Mouse (Mus musculus) spleen, adult 2 months (tissue): ENCODE data around the gene Thsd4.

Experiments used
- CTCF ChIP-seq: fragments of 200-500 bp; IDR thresholded peaks from 2 replicates; pipeline ENCODE4 v1.5.1; 2011; ENCODE audit warnings: mild to moderate bottlenecking, inconsistent platforms; ENCODE audit not compliant: insufficient read depth, insufficient read length, insufficient replicate concordance; ENCODE audit errors: extremely low read depth
- POLR2A ChIP-seq: fragments of 200-500 bp; IDR thresholded peaks from 2 replicates; pipeline ENCODE4 v1.6.1; 2011; ENCODE audit warnings: low read depth, low read length, inconsistent platforms

- TF ChIP-seq POLR2A (no peak), CTCF (no peak)
These were observed 208.2 kb downstream of the Thsd4 start for GRCm38 (mm10) chr9:60313661-60314060.
